Mouse (Mus musculus) embryonic facial prominence, embryonic 11.5 days (tissue): ENCODE measurements around the gene Tmem19. TPM values are rescaled to one million over a fixed set of nuclear protein-coding genes. Genes with fewer than 3 reads are reported as not detected.

Source experiments
- ATAC-seq: fragments of 200-750 bp; cut with Nextera tagmentation; replicated peaks from 2 replicates; pipeline ENCODE4 v1.8.0; 2017; ENCODE audit warnings: low read depth; ENCODE audit not compliant: insufficient number of reproducible peaks, low FRiP score, low TSS enrichment
- DNase-seq: peaks from one replicate; pipeline ENCODE4 v3.0.0-alpha.2; 2015; ENCODE audit warnings: low spot score
- H3K27ac ChIP-seq: fragments of 300-500 bp; sonication (generic); replicated peaks from 2 replicates; pipeline ENCODE4 v1.5.1; 2014; ENCODE audit warnings: mild to moderate bottlenecking, low read depth, low read length, control low read depth
- H3K27me3 ChIP-seq: fragments of 300-500 bp; sonication (generic); 2 replicates; pipeline ENCODE4 v1.6.1; 2014; ENCODE audit warnings: mild to moderate bottlenecking, low read length, moderate library complexity, mixed read lengths; ENCODE audit not compliant: control insufficient read depth, insufficient read depth
- H3K36me3 ChIP-seq: fragments of 300-500 bp; sonication (generic); replicated peaks from 2 replicates; pipeline ENCODE4 v1.6.1; 2014; ENCODE audit warnings: low read depth, mild to moderate bottlenecking, low read length, moderate library complexity, mixed read lengths; ENCODE audit not compliant: control insufficient read depth, insufficient read depth
- H3K4me1 ChIP-seq: fragments of 300-500 bp; sonication (generic); 2 replicates; pipeline ENCODE4 v1.6.1; 2014; ENCODE audit warnings: low read length, mixed read lengths; ENCODE audit not compliant: control insufficient read depth, insufficient read depth
- H3K4me2 ChIP-seq: fragments of 300-500 bp; sonication (generic); 2 replicates; pipeline ENCODE4 v1.6.1; 2014; ENCODE audit warnings: low read depth, mild to moderate bottlenecking, control low read depth, low read length, moderate library complexity
- H3K4me3 ChIP-seq: fragments of 300-500 bp; sonication (generic); 2 replicates; pipeline ENCODE4 v1.5.1; 2014; ENCODE audit warnings: low read depth, low read length, control low read depth
- H3K9ac ChIP-seq: fragments of 300-500 bp; sonication (generic); replicated peaks from 2 replicates; pipeline ENCODE4 v1.6.1; 2014; ENCODE audit warnings: mild to moderate bottlenecking, control low read depth, low read length
- H3K9me3 ChIP-seq: fragments of 300-500 bp; sonication (generic); replicated peaks from 2 replicates; pipeline ENCODE4 v1.6.1; 2016; ENCODE audit warnings: mild to moderate bottlenecking, low read length, inconsistent platforms, mixed read lengths; ENCODE audit not compliant: control insufficient read depth
- WGBS: fragments of 180-500 bp; shearing (Covaris S2); extraction: QIAGEN DNeasy Blood & Tissue Kit; methylation state at CpG from one replicate; pipeline ENCODE4 v1.1.7; 2014; 5-methylcytosine and 5-hydroxymethylcytosine counted together
- polyA plus RNA-seq: library from polyadenylated mRNA; unstranded; fragments of >200 nt; fragmentation: Nextera tagmentation; extraction: Ambion mirVana; gene quantifications from 2 replicates; pipeline ENCODE4 v1.2.1, GENCODE M21; 2014

Gene Tmem19
- polyA plus RNA-seq, 1 experiment from 2014 or later: 36.4 TPM

DNA sequence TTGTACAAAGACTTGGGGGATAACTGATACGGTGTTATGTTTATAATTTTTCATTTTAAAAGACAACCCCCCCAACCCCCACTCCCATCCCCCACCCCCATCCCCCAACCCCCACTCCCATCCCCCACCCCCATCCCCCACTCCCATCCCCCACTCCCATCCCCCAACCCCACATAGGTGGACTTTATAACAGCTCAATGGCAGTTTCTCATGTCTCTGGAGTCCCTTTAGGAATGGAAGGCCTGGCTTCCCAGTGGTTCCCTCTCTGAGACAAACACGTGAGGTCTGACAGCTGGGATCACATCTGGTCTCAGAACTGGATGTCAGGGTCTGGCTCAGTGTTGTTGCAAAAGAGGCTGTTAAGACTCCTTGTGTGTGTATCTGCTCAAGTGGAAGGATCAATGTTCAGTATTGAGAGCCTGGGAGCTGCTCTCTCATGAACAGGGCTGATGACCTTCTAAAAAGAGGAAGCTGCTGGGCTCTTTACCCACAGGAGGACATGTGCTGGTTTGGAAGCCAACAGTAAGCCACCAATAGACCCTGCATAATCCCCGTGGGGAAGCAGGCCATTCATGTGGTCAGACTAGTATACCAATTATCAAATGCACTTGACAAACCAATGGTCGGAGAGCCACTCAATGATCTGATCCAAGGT, 19.4 kb downstream of the Tmem19 start:
- Histone ChIP-seq H3K27ac (no peak overlapping the region), H3K9ac (no peak overlapping the region), H3K4me3 (no peak overlapping the region), H3K36me3 (no peaks in the 10 kb centered on the region), H3K4me2 (no peak overlapping the region), H3K27me3 (no peaks in the 10 kb centered on the region), H3K4me1 (no peaks in the 10 kb centered on the region), H3K9me3 (no peaks in the 10 kb centered on the region)
- DNase-seq (no peak), ATAC-seq (no peak)
- WGBS: 83% methylated on average over 4 of the region's 4 CpGs

DNA sequence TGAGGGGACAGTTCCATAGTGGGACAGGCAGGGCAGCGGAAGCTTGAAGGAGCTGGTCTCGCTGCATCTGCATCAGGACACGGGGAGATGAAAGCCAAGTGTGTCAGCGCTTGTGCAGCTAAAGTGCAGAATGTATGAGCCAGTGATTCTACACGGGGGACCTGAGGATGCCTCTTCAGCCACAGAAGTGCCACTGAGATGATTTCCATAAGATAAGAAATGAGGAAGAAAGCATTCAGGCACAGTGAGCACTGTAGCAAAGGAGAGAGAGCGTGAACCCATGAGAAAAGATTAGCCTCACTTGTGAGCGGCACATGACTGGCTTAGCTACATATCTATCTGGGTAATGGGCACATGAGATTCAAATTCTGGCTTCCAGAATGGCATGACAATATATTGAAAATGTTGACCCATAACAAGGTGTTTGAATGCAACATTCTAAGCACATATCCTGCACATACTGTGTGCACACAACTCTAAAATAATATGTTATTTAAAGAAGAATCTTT, 22.4 kb downstream of the Tmem19 start:
- no peak overlapping the region for H3K9ac ChIP-seq
- H3K27me3 ChIP-seq: no peaks in the 10 kb centered on the region
- ATAC-seq (no peak), DNase-seq (no peak)
- H3K27ac ChIP-seq: no peak overlapping the region
- H3K36me3 ChIP-seq: no peaks in the 10 kb centered on the region
- no peaks in the 10 kb centered on the region for H3K4me1 ChIP-seq
- no peak overlapping the region for H3K4me2 ChIP-seq
- H3K9me3 ChIP-seq: no peaks in the 10 kb centered on the region
- 89% methylated on average over 7 of the region's 7 CpGs for WGBS
- H3K4me3 ChIP-seq: no peak overlapping the region

DNA sequence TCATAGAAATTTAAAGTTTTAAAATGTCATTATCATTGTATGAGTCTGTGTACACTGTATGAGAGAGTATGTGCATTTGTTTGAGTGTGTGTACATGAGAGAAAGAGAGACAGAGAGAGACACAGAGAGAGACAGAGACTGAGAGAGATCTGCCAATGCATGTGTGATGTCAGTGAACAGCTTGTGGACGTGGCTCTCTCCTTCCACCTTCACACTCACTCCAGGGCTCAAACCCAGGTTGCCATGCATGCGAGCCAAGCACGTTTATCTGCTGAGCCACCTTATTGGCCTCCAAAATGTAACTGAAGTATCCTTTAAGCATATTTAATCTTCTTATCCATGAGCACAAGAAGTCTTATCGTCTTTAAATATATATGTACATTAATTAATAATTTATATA, 25.4 kb downstream of the Tmem19 start:
- Histone ChIP-seq H3K4me1 (no peaks in the 10 kb centered on the region), H3K9me3 (no peaks in the 10 kb centered on the region), H3K36me3 (no peaks in the 10 kb centered on the region), H3K4me2 (no peak overlapping the region), H3K9ac (no peak overlapping the region), H3K4me3 (no peak overlapping the region), H3K27me3 (no peaks in the 10 kb centered on the region), H3K27ac (no peak overlapping the region)
- ATAC-seq (no peak), DNase-seq (no peak)
- 89% methylated on average over 4 of the region's 4 CpGs for WGBS

- H3K4me2 ChIP-seq: no peak overlapping the region
- H3K27me3 ChIP-seq: no peaks in the 10 kb centered on the region
- no peaks in the 10 kb centered on the region for H3K4me1 ChIP-seq
- H3K27ac ChIP-seq: no peak overlapping the region
- whole genome bisulfite sequencing: 88% methylated on average over 9 of the region's 9 CpGs
- no peak for ATAC-seq
- DNase-seq: no peak
- H3K9me3 ChIP-seq: no peaks in the 10 kb centered on the region
- no peak overlapping the region for H3K9ac ChIP-seq
- H3K36me3 ChIP-seq: no peaks in the 10 kb centered on the region
- H3K4me3 ChIP-seq: no peak overlapping the region
These were observed 28.8 kb downstream of the Tmem19 start for GRCm38 (mm10) chr10:115333528-115333927.

GRCm38 (mm10) chr10:115332997-115333396, 29.3 kb downstream of the Tmem19 start:
- ATAC-seq: no peak
- H3K36me3 ChIP-seq: no peaks in the 10 kb centered on the region
- H3K4me3 ChIP-seq: no peak overlapping the region
- WGBS: 80% methylated on average over 4 of the region's 4 CpGs
- no peaks in the 10 kb centered on the region for H3K4me1 ChIP-seq
- no peak overlapping the region for H3K27ac ChIP-seq
- H3K4me2 ChIP-seq: no peak overlapping the region
- H3K9me3 ChIP-seq: no peaks in the 10 kb centered on the region
- H3K27me3 ChIP-seq: no peaks in the 10 kb centered on the region
- H3K9ac ChIP-seq: no peak overlapping the region
- no peak for DNase-seq

DNA sequence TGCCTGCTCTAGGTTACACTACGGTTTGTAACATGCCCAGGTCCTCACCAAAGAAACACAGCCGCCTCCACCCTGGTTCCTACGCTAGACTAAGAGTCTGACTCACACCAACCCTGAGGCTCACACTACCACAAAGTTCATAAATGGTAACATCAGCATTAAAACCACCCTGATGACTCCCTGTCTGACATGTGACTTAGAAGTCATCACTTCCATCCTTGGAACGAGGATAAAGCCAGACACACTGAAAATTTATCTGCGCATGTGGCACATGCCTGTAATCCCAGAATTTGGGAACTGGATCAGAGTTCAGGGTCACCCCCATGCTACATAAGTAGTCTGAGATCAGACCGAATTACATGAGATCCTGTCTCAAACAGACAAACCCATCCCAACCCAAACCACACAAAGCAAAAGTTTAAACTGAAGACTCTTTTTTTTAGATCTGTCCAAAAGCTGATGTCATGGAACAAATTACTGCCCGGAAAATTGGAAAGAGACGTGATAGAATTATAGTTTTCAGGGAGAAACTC, 29.8 kb downstream of the Tmem19 start:
- DNase-seq (no peak), ATAC-seq (no peak)
- Histone ChIP-seq H3K4me2 (no peak overlapping the region), H3K9ac (no peak overlapping the region), H3K4me1 (no peaks in the 10 kb centered on the region), H3K4me3 (no peak overlapping the region), H3K27ac (no peak overlapping the region), H3K27me3 (no peaks in the 10 kb centered on the region), H3K9me3 (no peaks in the 10 kb centered on the region), H3K36me3 (no peaks in the 10 kb centered on the region)
- WGBS: 80% methylated on average over 8 of the region's 8 CpGs

DNA sequence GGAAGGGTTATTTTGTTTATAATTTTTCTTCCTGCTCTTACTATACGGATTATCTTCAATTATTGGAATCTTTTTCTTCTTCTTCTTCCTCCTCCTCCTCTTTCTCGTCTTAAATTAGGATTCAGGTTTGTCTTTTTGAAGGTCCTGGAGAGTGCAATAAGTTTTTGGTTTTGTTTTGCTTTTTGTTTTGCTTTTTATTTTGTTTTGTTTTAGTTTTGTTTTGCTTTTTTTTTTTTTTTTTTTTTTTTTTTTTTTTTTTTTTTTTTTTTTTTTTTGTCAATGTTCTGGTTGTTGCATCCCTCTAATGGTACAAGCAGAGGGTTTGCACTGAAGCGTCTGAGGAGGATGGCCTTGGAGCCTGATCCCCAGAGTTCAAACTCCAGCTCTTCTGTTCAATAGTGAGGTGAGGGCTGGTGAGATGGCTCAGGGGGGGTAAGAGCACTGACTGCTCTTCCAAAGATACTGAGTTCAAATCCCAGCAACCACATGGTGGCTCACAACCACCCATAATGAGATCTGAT, 33.2 kb downstream of the Tmem19 start:
- H3K36me3 ChIP-seq: no peaks in the 10 kb centered on the region
- H3K4me3 ChIP-seq: no peak overlapping the region
- 79% methylated on average over 3 of the region's 3 CpGs for WGBS
- no peak overlapping the region for H3K27ac ChIP-seq
- no peaks in the 10 kb centered on the region for H3K9me3 ChIP-seq
- no peak overlapping the region for H3K9ac ChIP-seq
- H3K4me1 ChIP-seq: no peaks in the 10 kb centered on the region
- DNase-seq: no peak
- ATAC-seq: no peak
- H3K4me2 ChIP-seq: no peak overlapping the region
- H3K27me3 ChIP-seq: no peaks in the 10 kb centered on the region

DNA sequence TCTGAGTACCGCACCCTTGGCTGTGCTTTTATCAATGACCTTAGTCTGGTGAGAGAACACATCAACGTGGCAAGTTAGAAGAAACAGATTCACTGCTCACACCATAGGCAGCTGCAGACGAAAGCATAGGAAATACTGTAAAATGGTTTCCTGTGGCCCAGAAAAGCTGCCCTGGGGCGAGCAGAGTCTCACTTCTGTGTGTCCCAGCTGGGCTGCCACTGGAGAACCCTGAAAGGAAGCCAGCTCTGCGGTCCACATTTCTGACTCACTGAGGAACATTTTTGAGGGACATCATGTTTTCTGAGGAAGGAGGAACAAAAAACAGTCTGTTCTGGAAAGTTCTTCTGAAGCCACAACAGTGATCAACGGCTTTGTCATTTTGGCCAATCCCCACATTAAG, 33.8 kb downstream of the Tmem19 start:
- Histone ChIP-seq H3K27me3 (no peaks in the 10 kb centered on the region), H3K4me1 (no peaks in the 10 kb centered on the region), H3K36me3 (no peaks in the 10 kb centered on the region), H3K9me3 (no peaks in the 10 kb centered on the region), H3K4me2 (no peak overlapping the region), H3K27ac (no peak overlapping the region), H3K4me3 (no peak overlapping the region), H3K9ac (no peak overlapping the region)
- ATAC-seq (no peak), DNase-seq (no peak)
- WGBS: 69% methylated on average over 6 of the region's 6 CpGs
